Mouse (Mus musculus) hindbrain, embryonic 10.5 days (tissue): ENCODE measurements around the gene Ablim1. TPM values are rescaled to one million over a fixed set of nuclear protein-coding genes. Genes with fewer than 3 reads are reported as not detected.

Experiments
- DNase-seq: peaks from one replicate; pipeline ENCODE4 v3.0.0-alpha.2; 2017; ENCODE audit warnings: low spot score
- H3K27ac ChIP-seq: fragments of 300-500 bp; sonication (generic); 2 replicates; pipeline ENCODE4 v1.5.1; 2016; ENCODE audit warnings: mild to moderate bottlenecking, moderate library complexity
- H3K27me3 ChIP-seq: fragments of 300-500 bp; sonication (generic); 2 replicates; pipeline ENCODE4 v1.6.1; 2016; ENCODE audit warnings: mild to moderate bottlenecking; ENCODE audit not compliant: poor library complexity, insufficient read depth, severe bottlenecking
- H3K36me3 ChIP-seq: fragments of 300-500 bp; sonication (generic); 2 replicates; pipeline ENCODE4 v1.6.1; 2016; ENCODE audit warnings: mild to moderate bottlenecking, moderate library complexity
- H3K4me1 ChIP-seq: fragments of 300-500 bp; sonication (generic); replicated peaks from 2 replicates; pipeline ENCODE4 v1.6.1; 2016; ENCODE audit warnings: mild to moderate bottlenecking
- H3K4me3 ChIP-seq: fragments of 300-500 bp; sonication (generic); 2 replicates; pipeline ENCODE4 v1.5.1; 2016; ENCODE audit warnings: mild to moderate bottlenecking, moderate library complexity
- H3K9me3 ChIP-seq: fragments of 300-500 bp; sonication (generic); 2 replicates; pipeline ENCODE4 v1.6.1; 2016; ENCODE audit warnings: mild to moderate bottlenecking, moderate library complexity
- WGBS: fragments of 180-500 bp; shearing (Covaris S2); methylation state at CpG from one replicate; pipeline ENCODE4 v1.1.7; 2016; 5-methylcytosine and 5-hydroxymethylcytosine counted together
- polyA plus RNA-seq: library from polyadenylated mRNA; unstranded; fragments of >200 nt; fragmentation: Nextera tagmentation; extraction: Ambion mirVana; gene quantifications from 2 replicates; pipeline ENCODE4 v1.2.1, GENCODE M21; 2016

The Ablim1 gene
- polyA plus RNA-seq, 1 experiment from 2014 or later, result 17.7 TPM

- H3K4me3 ChIP-seq, result no peak overlapping the region
- DNase-seq, result no peak
- H3K4me1 ChIP-seq, result no peaks in the 10 kb centered on the region
- H3K27me3 ChIP-seq, result no peaks in the 10 kb centered on the region
- no peak overlapping the region for H3K27ac ChIP-seq
- H3K9me3 ChIP-seq, result peaks cover 9% of the 10 kb centered on the region
- 73% methylated on average over 3 of the region's 3 CpGs for WGBS
- no peaks in the 10 kb centered on the region for H3K36me3 ChIP-seq
Measured at GRCm38 (mm10) chr19:57283310-57283709, 31.4 kb downstream of the Ablim1 start.

DNA sequence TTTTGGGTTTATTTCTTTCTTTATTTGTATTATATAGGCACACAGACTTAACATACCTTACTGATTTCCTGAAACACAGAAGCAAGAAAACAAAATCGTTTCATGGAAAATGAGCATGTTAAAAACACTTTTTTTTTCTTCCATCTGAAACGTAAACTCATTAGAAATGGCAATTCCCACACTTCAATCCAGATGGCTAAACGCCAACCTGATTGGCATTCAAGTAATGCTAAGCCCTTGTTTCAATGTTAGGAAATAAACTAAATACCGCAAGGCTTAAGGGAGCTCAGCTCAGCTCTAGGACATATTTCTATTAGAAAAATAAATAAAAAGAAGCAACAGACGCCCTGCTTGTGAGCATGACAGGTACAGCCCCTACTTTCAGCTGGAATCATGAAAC is 32.1 kb downstream of the Ablim1 start:
- Histone ChIP-seq H3K9me3 (peaks cover 9% of the 10 kb centered on the region), H3K4me3 (no peak overlapping the region), H3K27ac (no peak overlapping the region), H3K27me3 (no peaks in the 10 kb centered on the region), H3K36me3 (no peaks in the 10 kb centered on the region), H3K4me1 (0 out of 2 replicates have a peak, but pooled peaks cover 6% of the 10 kb centered on the region)
- WGBS, result 75% methylated on average over 5 of the region's 5 CpGs
- no peak for DNase-seq

- no peak for DNase-seq
- Histone ChIP-seq H3K4me1 (peaks cover 16% of the 10 kb centered on the region), H3K36me3 (no peaks in the 10 kb centered on the region), H3K27me3 (peaks cover under 1% of the 10 kb centered on the region; the same call in 1 of the 2 replicates), H3K9me3 (no peaks in the 10 kb centered on the region), H3K4me3 (no peak overlapping the region), H3K27ac (no peak overlapping the region)
- WGBS, result 88% methylated on average over 4 of the region's 4 CpGs
Measured at GRCm38 (mm10) chr19:57279666-57280065, 35.1 kb downstream of the Ablim1 start.

DNA sequence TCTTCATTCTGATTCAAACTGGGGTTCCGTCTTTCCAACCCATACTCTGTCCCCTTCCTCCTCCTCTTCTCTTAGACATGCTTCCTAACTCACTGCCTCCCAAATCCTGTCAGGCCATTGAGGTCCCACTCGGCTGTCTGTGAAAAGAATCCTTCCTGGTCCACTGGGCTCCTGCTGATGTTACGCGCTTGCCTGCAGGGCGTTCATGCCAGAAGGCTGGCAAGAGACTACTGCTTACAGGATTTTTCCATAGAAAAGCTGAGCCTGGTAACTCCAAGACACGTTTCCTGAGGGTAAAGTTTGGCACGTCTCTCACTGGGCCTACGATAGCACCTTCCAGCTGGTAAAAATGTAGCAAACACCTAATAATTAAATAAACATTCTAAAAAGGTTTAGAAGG is 36.5 kb downstream of the Ablim1 start:
- WGBS, result 75% methylated on average over 8 of the region's 8 CpGs

DNA sequence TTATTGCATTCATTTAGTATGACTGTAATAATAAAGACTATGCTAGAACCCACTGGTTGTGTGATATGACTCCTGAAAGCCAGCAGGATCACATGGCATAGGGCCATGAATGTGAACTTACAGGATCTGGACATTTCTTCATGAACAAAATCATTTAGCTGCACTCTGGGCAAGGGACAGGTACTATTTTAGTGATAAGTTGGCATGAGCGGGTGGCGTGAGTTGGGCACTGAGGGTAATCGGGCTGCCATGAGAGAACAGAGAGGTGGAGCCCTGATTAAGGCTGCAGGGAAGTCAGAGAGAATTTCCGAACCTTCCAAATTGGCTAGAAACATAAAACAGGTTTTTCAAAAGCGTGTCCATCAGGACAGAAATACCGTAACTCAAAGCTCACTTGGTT is 37.7 kb downstream of the Ablim1 start:
- Histone ChIP-seq H3K27ac (no peak overlapping the region), H3K27me3 (peaks cover 13% of the 10 kb centered on the region), H3K9me3 (no peaks in the 10 kb centered on the region), H3K4me1 (peaks cover 32% of the 10 kb centered on the region), H3K4me3 (no peak overlapping the region), H3K36me3 (no peaks in the 10 kb centered on the region)
- WGBS, result 84% methylated on average over 6 of the region's 6 CpGs
- no peak for DNase-seq

More for the DNA sequence above, 36.5 kb downstream of the Ablim1 start:
- H3K27me3 ChIP-seq, result peaks cover 13% of the 10 kb centered on the region
- H3K36me3 ChIP-seq, result no peaks in the 10 kb centered on the region
- H3K9me3 ChIP-seq, result no peaks in the 10 kb centered on the region
- no peak overlapping the region for H3K4me3 ChIP-seq
- peaks cover 24% of the 10 kb centered on the region for H3K4me1 ChIP-seq
- DNase-seq, result no peak
- H3K27ac ChIP-seq, result no peak overlapping the region

- H3K4me3 ChIP-seq, result peak overlapping the region; percentile 24; the same call in 1 of the 2 replicates
Measured at GRCm38 (mm10) chr19:57275166-57275953, 39.4 kb downstream of the Ablim1 start.

DNA sequence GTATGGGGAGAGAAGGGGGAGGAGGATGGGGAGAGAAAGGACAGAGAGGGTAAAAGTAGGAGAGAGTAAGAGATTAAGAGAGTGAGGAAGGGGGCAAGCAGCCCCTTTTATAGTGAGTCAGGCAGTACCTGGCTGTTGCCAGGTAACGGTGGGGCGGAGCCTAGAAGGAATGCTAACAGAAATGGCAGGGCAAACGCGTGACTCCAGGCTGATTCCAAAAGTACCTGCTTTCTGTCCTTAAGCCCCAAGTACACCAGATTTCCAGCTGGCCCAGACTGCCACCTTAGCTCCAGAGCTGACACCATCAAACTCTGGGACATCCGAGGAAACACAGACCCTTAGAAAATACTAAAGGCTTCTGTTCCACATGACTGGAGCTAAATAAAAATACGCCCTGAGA is 40.0 kb downstream of the Ablim1 start:
- Histone ChIP-seq H3K36me3 (no peaks in the 10 kb centered on the region), H3K27ac (no peak overlapping the region), H3K4me3 (peak overlapping the region; percentile 24; the same call in 1 of the 2 replicates), H3K9me3 (no peaks in the 10 kb centered on the region), H3K4me1 (peaks cover 36% of the 10 kb centered on the region), H3K27me3 (peaks cover 13% of the 10 kb centered on the region)
- WGBS, result 30% methylated on average over 6 of the region's 6 CpGs
- no peak for DNase-seq

More at GRCm38 (mm10) chr19:57275166-57275953, 39.4 kb downstream of the Ablim1 start:
- Histone ChIP-seq H3K4me1 (peaks cover 32% of the 10 kb centered on the region), H3K27ac (no peak overlapping the region), H3K27me3 (peaks cover 13% of the 10 kb centered on the region), H3K36me3 (no peaks in the 10 kb centered on the region), H3K9me3 (no peaks in the 10 kb centered on the region)
- WGBS, result 67% methylated on average over 15 of the region's 15 CpGs
- DNase-seq, result no peak

GRCm38 (mm10) chr19:57274286-57274685 is 40.4 kb downstream of the Ablim1 start:
- peak overlapping the region; percentile 24; the same call in 1 of the 2 replicates for H3K4me3 ChIP-seq
- no peak for DNase-seq
- 49% methylated on average over 12 of the region's 12 CpGs for WGBS
- no peaks in the 10 kb centered on the region for H3K9me3 ChIP-seq
- no peak overlapping the region for H3K27ac ChIP-seq
- no peaks in the 10 kb centered on the region for H3K36me3 ChIP-seq
- peaks cover 13% of the 10 kb centered on the region for H3K27me3 ChIP-seq
- H3K4me1 ChIP-seq, result peaks cover 39% of the 10 kb centered on the region

DNA sequence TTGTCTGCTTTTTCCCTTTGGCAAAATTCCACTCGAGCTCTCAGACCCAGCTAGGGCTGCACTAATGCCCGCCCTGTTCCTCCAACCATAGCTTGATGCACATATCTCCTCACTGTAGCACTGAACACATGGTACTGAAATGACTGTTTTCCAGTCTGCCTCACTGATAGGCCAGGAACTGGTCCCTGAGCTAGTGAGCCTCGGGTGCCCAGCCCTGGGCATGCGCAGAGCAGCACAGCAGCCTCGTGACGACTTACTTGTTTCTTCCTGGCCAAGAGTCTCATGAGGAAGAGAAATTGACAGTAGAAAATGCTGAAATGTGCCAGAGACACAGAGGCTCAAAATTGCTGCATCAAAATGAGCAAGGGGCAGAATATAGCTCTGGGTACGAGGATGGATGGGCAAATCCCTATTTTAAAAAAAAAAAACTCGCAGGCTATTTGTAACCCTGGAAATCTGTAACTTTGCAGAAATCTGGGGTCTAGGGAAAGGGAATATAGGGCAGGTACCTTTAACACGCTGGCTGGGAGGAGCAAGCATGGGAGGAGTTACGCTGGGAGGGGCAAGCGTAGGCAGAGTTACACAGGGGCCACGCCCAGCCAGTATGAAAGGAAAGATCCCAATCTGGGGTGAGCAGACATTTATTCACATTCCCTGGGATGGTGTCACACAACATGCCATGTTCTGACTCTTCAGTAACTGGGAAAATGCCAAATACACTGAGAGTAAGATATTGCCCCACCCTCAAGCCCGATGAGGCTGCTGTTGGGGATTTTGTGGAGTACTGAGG is 41.7 kb downstream of the Ablim1 start:
- H3K9me3 ChIP-seq, result no peaks in the 10 kb centered on the region
- DNase-seq, result no peak
- WGBS, result 51% methylated on average over 13 of the region's 13 CpGs
- peaks cover 13% of the 10 kb centered on the region for H3K27me3 ChIP-seq
- H3K4me3 ChIP-seq, result no peak overlapping the region
- H3K4me1 ChIP-seq, result peaks cover 38% of the 10 kb centered on the region
- no peaks in the 10 kb centered on the region for H3K36me3 ChIP-seq
- H3K27ac ChIP-seq, result peak overlapping the region; percentile 23; the same call in 1 of the 2 replicates

DNA sequence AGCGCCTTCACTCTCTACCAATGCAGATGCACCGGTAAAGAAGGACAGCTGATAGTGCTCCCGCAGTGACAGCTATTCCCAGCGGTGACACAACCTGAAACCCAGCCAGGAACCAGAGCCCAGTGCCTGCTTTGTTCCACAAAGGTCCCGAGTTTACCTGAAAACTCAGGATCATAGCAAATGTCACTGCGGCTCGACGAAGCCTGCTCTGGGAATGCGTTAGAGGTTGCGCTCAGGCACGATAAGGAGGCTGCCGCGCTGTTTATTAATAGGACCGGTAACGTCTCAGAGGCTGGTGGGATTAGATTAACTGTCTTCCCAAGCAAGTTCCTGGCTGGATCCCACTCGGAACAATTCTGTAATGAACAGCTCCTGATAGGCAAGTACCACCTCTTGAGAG is 43.0 kb downstream of the Ablim1 start:
- no peaks in the 10 kb centered on the region for H3K36me3 ChIP-seq
- 86% methylated on average over 16 of the region's 16 CpGs for WGBS
- no peak overlapping the region for H3K27ac ChIP-seq
- H3K4me3 ChIP-seq, result no peak overlapping the region
- peaks cover 13% of the 10 kb centered on the region for H3K27me3 ChIP-seq
- peaks cover 38% of the 10 kb centered on the region for H3K4me1 ChIP-seq
- no peak for DNase-seq
- H3K9me3 ChIP-seq, result no peaks in the 10 kb centered on the region

GRCm38 (mm10) chr19:57270711-57271110 is 44.0 kb downstream of the Ablim1 start:
- no peaks in the 10 kb centered on the region for H3K9me3 ChIP-seq
- WGBS, result 91% methylated on average over 6 of the region's 6 CpGs
- H3K27me3 ChIP-seq, result peaks cover 13% of the 10 kb centered on the region
- no peak for DNase-seq
- H3K4me1 ChIP-seq, result peaks cover 38% of the 10 kb centered on the region
- no peaks in the 10 kb centered on the region for H3K36me3 ChIP-seq
- H3K4me3 ChIP-seq, result no peak overlapping the region
- H3K27ac ChIP-seq, result no peak overlapping the region

- H3K4me3 ChIP-seq, result no peak overlapping the region
- 82% methylated on average over 6 of the region's 6 CpGs for WGBS
- DNase-seq, result no peak
- H3K36me3 ChIP-seq, result no peaks in the 10 kb centered on the region
- H3K9me3 ChIP-seq, result no peaks in the 10 kb centered on the region
- H3K4me1 ChIP-seq, result peaks cover 30% of the 10 kb centered on the region
- H3K27me3 ChIP-seq, result peaks cover 13% of the 10 kb centered on the region
- H3K27ac ChIP-seq, result no peak overlapping the region
Measured at GRCm38 (mm10) chr19:57269791-57270190, 44.9 kb downstream of the Ablim1 start.

- H3K4me3 ChIP-seq, result no peak overlapping the region
- no peak overlapping the region for H3K27ac ChIP-seq
- H3K27me3 ChIP-seq, result no peaks in the 10 kb centered on the region
- DNase-seq, result no peak
- H3K36me3 ChIP-seq, result no peaks in the 10 kb centered on the region
- H3K4me1 ChIP-seq, result peaks cover 18% of the 10 kb centered on the region
- WGBS, result 68% methylated on average over 5 of the region's 5 CpGs
- no peaks in the 10 kb centered on the region for H3K9me3 ChIP-seq
Measured at GRCm38 (mm10) chr19:57267531-57267930, 47.2 kb downstream of the Ablim1 start.
